Mouse (Mus musculus) CH12.LX (cell line): ENCODE results near the gene Ptpn23. TPM values are rescaled to one million over a fixed set of nuclear protein-coding genes. Genes with fewer than 3 reads are reported as not detected.

Experiments used
- DNase-seq: peaks from one replicate; pipeline ENCODE4 v3.0.0-alpha.2; 2013; ENCODE audit errors: extremely low read depth
- H3K27ac ChIP-seq: 2 replicates; pipeline ENCODE4 v1.5.1; 2012; ENCODE audit warnings: low read depth, mild to moderate bottlenecking, control low read depth, moderate library complexity; ENCODE audit not compliant: insufficient read depth
- H3K27me3 ChIP-seq: replicated peaks from 2 replicates; pipeline ENCODE3; 2012; ENCODE audit warnings: inconsistent platforms
- H3K36me3 ChIP-seq, 2 experiments: replicated peaks in 1 of 2; 2 replicates each; pipeline versions ENCODE3 to v1.6.1; 2012; ENCODE audit warnings: inconsistent platforms in 1 of 2, low read length in 1 of 2, mild to moderate bottlenecking in 1 of 2, mixed read lengths in 1 of 2, moderate library complexity in 1 of 2; ENCODE audit not compliant: control insufficient read depth in 1 of 2, insufficient read depth in 1 of 2
- H3K4me1 ChIP-seq, 2 experiments: 2 replicates each; pipeline ENCODE4 v1.6.1; 2012; ENCODE audit warnings: inconsistent platforms in 1 of 2, moderate library complexity in 1 of 2; ENCODE audit not compliant: insufficient read depth in 2 of 2, control insufficient read depth in 1 of 2
- H3K4me2 ChIP-seq: 2 replicates; pipeline ENCODE4 v1.6.1; 2012; ENCODE audit warnings: low read depth, mild to moderate bottlenecking, control low read depth; ENCODE audit not compliant: poor library complexity, insufficient read depth, severe bottlenecking
- H3K4me3 ChIP-seq, 3 experiments: fragments of 150-350 bp in 1 of 3; sonication (generic) in 1 of 3; replicated peaks in 1 of 3; 2 replicates each; pipeline versions ENCODE3 to v1.5.1; 2011 to 2012; ENCODE audit warnings: low read depth in 2 of 3, low read length in 2 of 3, mild to moderate bottlenecking in 2 of 3, moderate library complexity in 2 of 3, control low read depth in 1 of 3, improper control_type of control experiment in 1 of 3, inconsistent platforms in 1 of 3, mixed read lengths in 1 of 3; ENCODE audit not compliant: poor library complexity in 1 of 3
- H3K79me2 ChIP-seq: replicated peaks from 2 replicates; pipeline ENCODE4 v1.6.1; 2012; ENCODE audit warnings: mild to moderate bottlenecking, moderate library complexity; ENCODE audit not compliant: control insufficient read depth, poor library complexity, insufficient read depth, severe bottlenecking; ENCODE audit errors: extremely low read depth
- H3K9ac ChIP-seq: 2 replicates; pipeline ENCODE4 v1.6.1; 2012; ENCODE audit warnings: low read depth, mild to moderate bottlenecking, control low read depth, moderate library complexity; ENCODE audit not compliant: insufficient read depth
- H3K9me3 ChIP-seq: replicated peaks from 2 replicates; pipeline ENCODE3; 2012; ENCODE audit warnings: low read length, inconsistent platforms, mixed read lengths
- CHD1 ChIP-seq: IDR thresholded peaks from 2 replicates; pipeline ENCODE4 v1.6.1; 2012; ENCODE audit warnings: low read depth, low read length, improper control_type of control experiment, inconsistent platforms
- CHD2 ChIP-seq: IDR thresholded peaks from 2 replicates; pipeline ENCODE4 v1.6.1; 2011; ENCODE audit warnings: low read length, improper control_type of control experiment
- CTCF ChIP-seq, 2 experiments: IDR thresholded peaks in 1 of 2; conservative IDR thresholded peaks in 1 of 2; 2 replicates each; pipeline ENCODE4 v1.5.1; 2011 to 2012; ENCODE audit warnings: low read depth in 2 of 2, low read length in 2 of 2, improper control_type of control experiment in 1 of 2, inconsistent platforms in 1 of 2, mild to moderate bottlenecking in 1 of 2, moderate library complexity in 1 of 2
- E2F4 ChIP-seq: IDR thresholded peaks from 2 replicates; pipeline ENCODE4 v1.6.1; 2011; ENCODE audit warnings: low read depth, low read length, improper control_type of control experiment; ENCODE audit not compliant: insufficient replicate concordance
- EP300 ChIP-seq: IDR thresholded peaks from 2 replicates; pipeline ENCODE4 v1.6.1; 2011; ENCODE audit warnings: low read length, improper control_type of control experiment
- ETS1 ChIP-seq: conservative IDR thresholded peaks from 2 replicates; pipeline ENCODE4 v1.6.1; 2012; ENCODE audit warnings: low read depth, mild to moderate bottlenecking, inconsistent platforms, low read length, improper control_type of control experiment, moderate library complexity
- GABPA ChIP-seq: IDR thresholded peaks from 2 replicates; pipeline ENCODE4 v1.6.1; 2012; ENCODE audit warnings: low read depth, low read length, improper control_type of control experiment, inconsistent platforms; ENCODE audit not compliant: insufficient replicate concordance
- HCFC1 ChIP-seq: IDR thresholded peaks from 2 replicates; pipeline ENCODE4 v1.6.1; 2012; ENCODE audit warnings: low read depth, mild to moderate bottlenecking, inconsistent platforms, low read length, improper control_type of control experiment
- IRF4 ChIP-seq: IDR thresholded peaks from 2 replicates; pipeline ENCODE4 v1.6.1; 2014; ENCODE audit warnings: low read depth, mild to moderate bottlenecking, inconsistent platforms, low read length, improper control_type of control experiment
- JUN ChIP-seq: IDR thresholded peaks from 2 replicates; pipeline ENCODE4 v1.6.1; 2011; ENCODE audit warnings: low read depth, mild to moderate bottlenecking, low read length, improper control_type of control experiment, moderate library complexity; ENCODE audit not compliant: insufficient read depth
- KAT2A ChIP-seq: IDR thresholded peaks from 2 replicates; pipeline ENCODE4 v1.6.1; 2012; ENCODE audit warnings: low read length, improper control_type of control experiment, inconsistent platforms; ENCODE audit not compliant: insufficient replicate concordance
- MAFK ChIP-seq: IDR thresholded peaks from 2 replicates; pipeline ENCODE4 v1.6.1; 2011; ENCODE audit warnings: low read length, improper control_type of control experiment; ENCODE audit not compliant: insufficient replicate concordance
- MAX ChIP-seq: IDR thresholded peaks from 2 replicates; pipeline ENCODE4 v1.6.1; 2011; ENCODE audit warnings: low read length, improper control_type of control experiment
- MAZ ChIP-seq: IDR thresholded peaks from 2 replicates; pipeline ENCODE4 v1.6.1; 2012; ENCODE audit warnings: low read depth, mild to moderate bottlenecking, inconsistent platforms, low read length, improper control_type of control experiment, moderate library complexity
- MEF2A ChIP-seq: IDR thresholded peaks from 2 replicates; pipeline ENCODE4 v1.6.1; 2014; ENCODE audit warnings: low read depth, mild to moderate bottlenecking, inconsistent platforms, low read length, improper control_type of control experiment, borderline replicate concordance
- NELFE ChIP-seq: IDR thresholded peaks from 2 replicates; pipeline ENCODE4 v1.6.1; 2011; ENCODE audit warnings: low read depth, low read length, improper control_type of control experiment
- PAX5 ChIP-seq: IDR thresholded peaks from 2 replicates; pipeline ENCODE4 v1.6.1; 2012; ENCODE audit warnings: low read length, inconsistent platforms, mixed read lengths
- POLR2A ChIP-seq: IDR thresholded peaks from 2 replicates; pipeline ENCODE4 v1.6.1; 2011; ENCODE audit warnings: low read depth, mild to moderate bottlenecking, improper control_type of control experiment, low read length
- POLR2AphosphoS2 ChIP-seq: IDR thresholded peaks from 2 replicates; pipeline ENCODE4 v1.6.1; 2011; ENCODE audit warnings: low read depth, low read length, improper control_type of control experiment
- RAD21 ChIP-seq: IDR thresholded peaks from 2 replicates; pipeline ENCODE4 v1.6.1; 2011; ENCODE audit warnings: low read depth, mild to moderate bottlenecking, low read length, improper control_type of control experiment, moderate library complexity
- RCOR1 ChIP-seq: conservative IDR thresholded peaks from 2 replicates; pipeline ENCODE4 v1.6.1; 2012; ENCODE audit warnings: low read depth, mild to moderate bottlenecking, inconsistent platforms, low read length, improper control_type of control experiment
- SIN3A ChIP-seq: IDR thresholded peaks from 2 replicates; pipeline ENCODE4 v1.6.1; 2012; ENCODE audit warnings: low read length, improper control_type of control experiment, inconsistent platforms
- SMC3 ChIP-seq: IDR thresholded peaks from 2 replicates; pipeline ENCODE4 v1.6.1; 2011; ENCODE audit warnings: low read depth, low read length, improper control_type of control experiment
- TCF12 ChIP-seq: IDR thresholded peaks from 2 replicates; pipeline ENCODE4 v1.6.1; 2014; ENCODE audit warnings: low read depth, mild to moderate bottlenecking, inconsistent platforms, low read length, improper control_type of control experiment
- UBTF ChIP-seq: IDR thresholded peaks from 2 replicates; pipeline ENCODE4 v1.6.1; 2012; ENCODE audit warnings: low read depth, mild to moderate bottlenecking, inconsistent platforms, low read length, improper control_type of control experiment, moderate library complexity
- USF1 ChIP-seq: IDR thresholded peaks from 2 replicates; pipeline ENCODE4 v1.6.1; 2014; ENCODE audit warnings: low read depth, mild to moderate bottlenecking, inconsistent platforms, low read length, improper control_type of control experiment
- ZC3H11A ChIP-seq: IDR thresholded peaks from 2 replicates; pipeline ENCODE4 v1.6.1; 2012; ENCODE audit warnings: low read depth, mild to moderate bottlenecking, inconsistent platforms, low read length, improper control_type of control experiment
- ZKSCAN1 ChIP-seq: IDR thresholded peaks from 2 replicates; pipeline ENCODE4 v1.6.1; 2012; ENCODE audit warnings: low read depth, inconsistent platforms, low read length, improper control_type of control experiment, borderline replicate concordance
- ZMIZ1 ChIP-seq: IDR thresholded peaks from 2 replicates; pipeline ENCODE4 v1.6.1; 2012; ENCODE audit warnings: low read depth, mild to moderate bottlenecking, inconsistent platforms, low read length, improper control_type of control experiment
- ZNF384 ChIP-seq: IDR thresholded peaks from 2 replicates; pipeline ENCODE4 v1.6.1; 2012; ENCODE audit warnings: low read depth, low read length, improper control_type of control experiment, inconsistent platforms
- dilution Hi-C: fragments of 300-500 bp; cut with MboI; formaldehyde crosslinking; loops from 2 replicates; pipeline ENCODE4 v1.14.3; 2020; ENCODE audit warnings: low sequenced_read_pairs; ENCODE audit not compliant: extremely low pct_unique_long_range_greater_than_20kb, extremely low pct_ligation_motif_present
- in situ Hi-C: fragments of 300-500 bp; cut with MboI; formaldehyde crosslinking; loops from 3 replicates; pipeline ENCODE4 v1.14.3; 2019; ENCODE audit warnings: low sequenced_read_pairs, low pct_ligation_motif_present, low pct_unique_long_range_greater_than_20kb, mixed read lengths
- polyA plus RNA-seq: library from polyadenylated mRNA; unstranded; fragments of >175 nt; gene quantifications from 2 replicates; pipeline ENCODE4 v1.2.1, GENCODE M21; 2012; ENCODE audit warnings: low read depth; ENCODE audit not compliant: insufficient read length
- total RNA-seq, 2 experiments: library from RNA; depleted of rRNA; stranded (reverse); fragments of 300-350 nt in 1 of 2; fragments of >200 nt in 1 of 2; gene quantifications; 2 replicates each; pipeline ENCODE4 v1.2.3; 2012 to 2014

Ptpn23 gene
- total and polyA plus RNA-seq, 3 experiments, result 3.4 to 41.7 (median 12.7) TPM

DNA sequence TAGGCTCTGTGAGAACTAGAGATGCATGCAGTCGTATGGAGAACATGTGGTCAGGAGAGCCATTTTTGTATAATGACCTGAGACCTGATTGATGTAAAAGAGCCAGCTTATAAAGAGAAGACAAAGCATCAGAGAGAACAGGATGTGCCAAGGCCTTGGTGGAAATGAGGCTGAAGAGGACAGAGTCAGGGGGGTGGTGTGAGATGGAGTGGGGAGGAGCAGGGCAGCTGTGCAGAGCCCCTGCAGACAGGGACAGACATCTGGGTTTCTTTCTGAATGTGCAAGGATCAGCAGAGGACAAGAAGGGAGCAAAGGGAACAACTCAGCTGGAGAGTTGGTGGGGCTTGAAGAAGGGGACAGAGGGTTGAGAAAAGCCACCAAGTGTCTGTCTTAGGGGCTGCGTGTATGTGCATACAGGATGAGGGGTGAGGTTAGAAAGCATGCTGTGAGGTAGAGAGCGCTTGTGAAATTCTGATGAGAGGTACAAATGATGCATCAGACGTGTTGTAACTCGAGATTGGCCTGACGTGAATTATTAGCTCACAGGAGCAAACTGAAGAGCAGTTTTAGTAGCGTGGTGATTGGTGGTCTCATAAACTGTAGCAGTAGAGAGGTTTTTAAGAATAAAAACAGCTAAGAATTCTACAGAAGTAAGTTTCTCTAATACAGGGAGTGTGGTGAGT is 62.8 kb downstream of the Ptpn23 start:
- peaks cover 0 to 5% of the 10 kb centered on the region in 2 experiments for H3K36me3 ChIP-seq
- H3K4me2 ChIP-seq, result no peak overlapping the region
- no peak for DNase-seq
- H3K79me2 ChIP-seq, result peaks cover 3% of the 10 kb centered on the region; the same call in 1 of the 2 replicates
- in situ Hi-C loops (no loop called here), dilution Hi-C loops (no loop called here)
- no peak overlapping the region for H3K9ac ChIP-seq
- no peaks in the 10 kb centered on the region for H3K27me3 ChIP-seq
- H3K4me1 ChIP-seq, result peaks cover 5 to 28% of the 10 kb centered on the region in 2 experiments; a peak in 2 of 4 replicates
- TF ChIP-seq E2F4 (no peak), ZKSCAN1 (no peak), JUN (no peak), CTCF (conservative IDR thresholded peaks at IDR 0.05 in 1 of 2, IDR thresholded peaks at IDR 0.05 in 1 of 2; ENCODE audit: low read depth in 2 of 2, low read length in 2 of 2) (no peak), EP300 (no peak), MAZ (no peak), NELFE (no peak), RCOR1 (no peak), GABPA (no peak), PAX5 (no peak), MAX (no peak), ZNF384 (no peak), POLR2AphosphoS2 (no peak), RAD21 (no peak), CHD2 (no peak), HCFC1 (no peak), UBTF (no peak), SMC3 (no peak)
- no peaks in the 10 kb centered on the region for H3K9me3 ChIP-seq
- H3K27ac ChIP-seq, result no peak overlapping the region
- no peak overlapping the region for H3K4me3 ChIP-seq

- no peak overlapping the region for H3K4me2 ChIP-seq
These were observed 64.2 kb downstream of the Ptpn23 start for GRCm38 (mm10) chr9:110343805-110344204.

More at GRCm38 (mm10) chr9:110343805-110344204, 64.2 kb downstream of the Ptpn23 start:
- H3K9me3 ChIP-seq, result no peaks in the 10 kb centered on the region
- H3K4me3 ChIP-seq, result no peak overlapping the region
- peaks cover 1 to 16% of the 10 kb centered on the region in 2 experiments; a peak in 2 of 4 replicates for H3K4me1 ChIP-seq
- in situ Hi-C loops, result no loop called here
- TF ChIP-seq SIN3A (no peak), ETS1 (no peak), IRF4 (no peak), POLR2A (no peak), CHD2 (no peak), POLR2AphosphoS2 (no peak), USF1 (no peak), CHD1 (no peak), KAT2A (no peak), CTCF (conservative IDR thresholded peaks at IDR 0.05 in 1 of 2, IDR thresholded peaks at IDR 0.05 in 1 of 2; ENCODE audit: low read depth in 2 of 2, low read length in 2 of 2) (no peak), MEF2A (no peak), UBTF (no peak), ZMIZ1 (no peak), TCF12 (no peak), E2F4 (no peak), ZNF384 (no peak), MAFK (no peak), HCFC1 (no peak), ZC3H11A (no peak)
- no peaks in the 10 kb centered on the region; the same call in none of the 2 replicates for H3K79me2 ChIP-seq
- peaks cover 0 to 8% of the 10 kb centered on the region in 2 experiments for H3K36me3 ChIP-seq
- dilution Hi-C loops, result no loop called here
- no peak for DNase-seq
- no peak overlapping the region for H3K27ac ChIP-seq
- H3K27me3 ChIP-seq, result no peaks in the 10 kb centered on the region
- H3K9ac ChIP-seq, result no peak overlapping the region
